Mouse (Mus musculus) right cerebral cortex, postnatal 4 days (tissue): Measurements from ENCODE around the gene E2f3.

Source experiments
- DNase-seq: peaks from one replicate; pipeline ENCODE4 v3.0.0-alpha.2; 2022

E2f3 gene

GRCm38 (mm10) chr13:29977358-29977757, 8.5 kb downstream of the E2f3 start:
- DNase-seq: no peak

GRCm38 (mm10) chr13:29974066-29974465, 11.8 kb downstream of the E2f3 start:
- no peak for DNase-seq

- no peak for DNase-seq
Measured at GRCm38 (mm10) chr13:29973610-29974009, 12.3 kb downstream of the E2f3 start.

DNA sequence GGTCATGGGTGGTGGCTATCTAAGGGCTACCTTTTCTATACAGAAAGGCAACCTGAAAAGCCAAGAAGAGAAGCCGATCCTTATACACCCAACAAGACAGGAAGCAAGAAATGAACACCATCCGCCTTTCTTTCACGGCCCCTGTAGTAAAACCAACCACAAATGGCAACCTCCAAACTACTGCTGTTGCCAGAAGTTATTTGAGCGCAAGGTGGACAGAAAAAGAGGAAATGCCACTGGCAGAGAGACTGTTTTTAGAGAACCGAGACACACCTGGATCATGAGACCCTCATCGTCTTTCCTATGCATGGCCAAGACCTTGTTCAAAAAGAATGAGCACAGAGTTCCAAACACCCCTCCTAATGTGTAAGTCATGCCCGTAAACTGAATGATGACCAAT, 15.5 kb downstream of the E2f3 start:
- DNase-seq: no peak

DNA sequence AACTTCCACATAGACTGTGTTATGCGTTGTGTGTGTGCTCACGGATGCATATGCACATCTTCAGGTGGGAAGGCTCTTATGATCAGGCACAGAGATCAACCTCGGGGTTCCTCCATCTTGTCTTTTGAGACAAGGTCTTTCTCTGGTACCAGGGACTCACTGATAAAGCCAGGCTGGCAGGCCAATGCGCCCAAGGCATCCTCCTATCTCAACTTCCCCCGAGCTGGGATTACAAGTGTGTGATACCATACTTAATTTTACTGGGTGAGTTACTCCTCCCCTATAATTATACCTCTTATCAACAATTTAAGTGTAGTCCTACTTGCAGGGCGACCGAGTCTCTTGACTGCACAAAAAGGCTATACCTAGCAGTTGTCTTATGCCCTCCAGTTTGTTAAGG, 17.2 kb downstream of the E2f3 start:
- no peak for DNase-seq

GRCm38 (mm10) chr13:29967367-29967766, 18.5 kb downstream of the E2f3 start:
- no peak for DNase-seq

DNA sequence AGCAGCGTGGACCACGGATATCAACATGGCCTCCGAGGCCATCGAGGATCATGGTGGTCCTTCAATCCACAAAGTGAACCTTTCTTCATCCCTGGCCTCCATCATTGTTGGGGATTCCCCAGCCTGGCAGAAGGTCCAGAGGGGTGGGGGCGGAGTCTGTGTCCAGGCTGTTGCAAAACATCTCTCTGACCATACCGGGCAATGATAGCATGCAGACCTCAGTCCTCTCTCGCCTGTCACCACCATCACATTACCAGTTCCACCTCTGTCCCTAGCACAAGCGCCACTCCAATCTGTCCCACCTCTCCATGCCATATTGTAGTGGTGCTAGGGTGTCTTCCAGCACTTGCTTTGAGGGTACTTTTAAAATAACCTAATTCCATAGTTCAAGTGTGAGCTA, 18.9 kb downstream of the E2f3 start:
- no peak for DNase-seq

GRCm38 (mm10) chr13:29964087-29964486, 21.8 kb downstream of the E2f3 start:
- DNase-seq: no peak

GRCm38 (mm10) chr13:29960416-29960815, 25.4 kb downstream of the E2f3 start:
- DNase-seq: no peak

DNA sequence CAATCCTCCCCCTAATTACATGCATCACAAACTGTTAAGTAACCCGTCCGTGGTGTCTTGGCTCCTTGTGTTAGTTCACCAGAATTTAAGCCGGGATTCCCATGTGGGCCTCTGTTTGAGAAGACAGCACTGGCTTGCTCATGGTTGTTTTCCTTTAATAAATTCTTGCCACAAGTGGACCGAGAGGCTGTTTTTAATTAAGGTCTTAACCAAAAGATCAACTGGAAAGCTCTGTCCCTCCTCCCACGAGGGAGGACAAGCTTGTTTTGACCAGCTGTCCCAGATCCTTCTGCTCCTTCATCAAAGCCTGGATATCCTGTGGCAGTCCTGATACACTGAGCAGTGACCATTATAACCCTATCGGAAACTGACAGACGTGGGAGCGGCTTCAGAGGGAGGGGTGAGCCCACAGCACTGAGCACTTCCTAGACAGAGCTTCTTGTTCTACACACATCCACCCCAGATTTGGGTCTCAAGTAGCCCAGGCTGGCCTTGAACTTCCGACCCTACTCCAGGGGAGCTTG, 28.1 kb downstream of the E2f3 start:
- DNase-seq: no peak

DNA sequence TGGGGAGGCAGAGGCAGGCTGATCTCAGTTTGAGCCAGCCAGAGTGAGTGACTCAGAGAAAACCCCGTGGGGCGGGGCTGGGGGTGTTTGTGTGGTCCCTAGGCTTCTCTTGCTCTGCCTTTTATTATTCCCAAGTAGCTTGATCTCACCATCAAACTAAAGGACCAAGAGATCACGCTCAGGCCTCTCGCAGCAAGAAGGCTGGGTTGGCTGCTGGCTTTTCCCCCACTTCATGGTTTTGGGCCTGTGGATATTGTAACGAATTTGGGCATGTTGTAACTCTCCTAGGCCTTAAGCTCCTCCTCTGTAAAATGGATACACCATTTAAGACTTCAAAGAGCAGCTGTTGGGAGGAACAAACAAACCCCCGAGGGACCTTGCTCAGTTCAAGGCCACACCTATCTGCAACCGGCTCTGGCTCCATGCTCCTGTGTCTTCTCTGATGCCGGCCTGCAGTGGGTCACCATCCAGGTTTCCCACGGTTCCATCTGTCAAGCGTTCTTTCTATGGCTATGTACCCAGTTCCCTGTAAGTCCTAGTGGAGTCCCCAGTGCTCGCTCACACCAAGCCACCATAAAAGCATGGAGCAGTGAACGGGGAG, 28.9 kb downstream of the E2f3 start:
- no peak for DNase-seq

- DNase-seq: no peak
Measured at GRCm38 (mm10) chr13:29955296-29955695, 30.6 kb downstream of the E2f3 start.

DNA sequence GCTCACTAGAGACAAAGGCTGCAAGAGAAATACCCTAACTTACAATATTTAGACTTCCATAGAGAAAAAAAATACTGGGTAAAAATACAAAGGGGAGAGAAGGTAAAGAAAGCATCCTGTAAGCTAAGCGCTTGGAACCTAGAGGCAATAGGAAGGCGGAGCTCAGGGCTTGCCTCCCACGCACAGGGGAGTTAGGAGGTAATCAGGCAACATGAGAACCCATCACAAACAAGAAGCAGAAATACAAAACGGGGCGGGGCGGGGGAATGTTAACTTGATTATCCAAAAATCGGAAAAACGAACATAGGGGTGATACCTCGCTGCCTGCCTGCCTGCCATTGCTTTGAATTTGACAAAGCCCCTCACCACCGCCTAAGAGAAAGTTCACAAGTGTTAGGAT, 31.1 kb downstream of the E2f3 start:
- DNase-seq: no peak

GRCm38 (mm10) chr13:29953417-29954045, 32.3 kb downstream of the E2f3 start:
- no peak for DNase-seq

GRCm38 (mm10) chr13:29946045-29946444, 39.8 kb downstream of the E2f3 start:
- peak; percentile 19 for DNase-seq

GRCm38 (mm10) chr13:29944915-29945570, 40.8 kb downstream of the E2f3 start:
- DNase-seq: no peak

- no peak for DNase-seq
Measured at GRCm38 (mm10) chr13:29944493-29944892, 41.4 kb downstream of the E2f3 start.

DNA sequence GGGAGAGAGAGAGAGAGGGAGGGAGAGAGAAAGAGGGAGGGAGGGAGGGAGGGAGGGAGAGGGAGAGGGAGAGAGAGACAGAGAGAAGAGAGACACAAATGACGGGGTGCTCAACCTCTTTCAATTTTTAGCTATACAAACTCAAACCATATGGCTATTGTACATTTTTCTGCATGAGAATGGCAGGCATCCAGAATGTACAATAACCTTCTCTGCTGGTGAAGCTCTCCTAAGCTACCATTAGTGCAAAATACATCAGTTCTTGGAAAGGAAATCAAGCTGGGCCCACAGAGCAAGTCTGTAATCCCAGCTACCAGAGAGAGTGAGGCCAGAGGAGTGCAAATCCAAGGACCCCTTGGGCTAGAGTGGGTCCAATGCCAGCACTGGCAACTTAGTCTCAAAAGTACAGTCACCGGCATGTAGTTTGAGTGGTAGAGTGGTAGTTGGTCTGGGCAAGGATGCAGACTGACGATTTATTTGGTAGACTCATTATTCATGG, 42.3 kb downstream of the E2f3 start:
- DNase-seq: no peak

- DNase-seq: no peak
Measured at GRCm38 (mm10) chr13:29940071-29940470, 45.8 kb downstream of the E2f3 start.

DNA sequence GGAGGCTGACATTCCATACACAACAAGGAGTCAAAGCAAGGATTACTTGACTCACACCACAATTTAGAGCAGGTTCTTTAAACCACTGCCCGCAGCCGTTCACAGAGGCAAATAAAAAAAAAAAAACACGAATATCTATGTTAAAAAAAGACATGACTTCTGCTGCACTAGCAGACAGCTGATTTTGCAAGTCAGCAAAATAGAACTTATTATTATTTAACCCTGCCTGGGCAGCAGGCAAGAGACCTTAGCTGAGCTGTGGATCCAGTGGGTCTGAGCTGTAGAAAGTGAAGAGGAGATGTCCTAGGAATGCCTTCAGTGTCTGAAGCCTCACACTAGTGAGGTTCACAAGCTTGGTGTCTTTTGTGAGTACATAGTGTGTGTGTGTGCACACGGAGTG, 46.5 kb downstream of the E2f3 start:
- no peak for DNase-seq

DNA sequence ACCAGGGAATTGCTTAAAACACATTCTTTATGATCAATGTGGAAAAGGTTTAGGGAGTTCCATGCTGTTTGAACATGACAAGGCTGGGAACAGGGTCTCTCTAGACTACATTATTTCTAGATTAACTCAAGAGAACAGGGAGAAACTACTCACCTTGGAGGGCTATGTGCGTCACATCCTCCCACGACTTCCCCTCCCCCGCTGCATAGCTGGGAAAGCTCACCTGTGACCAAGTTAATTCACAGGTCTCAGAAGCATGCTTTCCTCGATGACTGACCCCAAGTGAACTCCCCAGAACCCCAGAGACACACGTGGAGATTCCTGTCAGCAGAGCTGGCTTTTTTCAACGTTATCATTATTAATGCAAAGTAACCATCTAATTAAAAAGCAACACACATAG, 47.1 kb downstream of the E2f3 start:
- no peak for DNase-seq

GRCm38 (mm10) chr13:29926168-29926567, 59.7 kb downstream of the E2f3 start:
- DNase-seq: no peak

DNA sequence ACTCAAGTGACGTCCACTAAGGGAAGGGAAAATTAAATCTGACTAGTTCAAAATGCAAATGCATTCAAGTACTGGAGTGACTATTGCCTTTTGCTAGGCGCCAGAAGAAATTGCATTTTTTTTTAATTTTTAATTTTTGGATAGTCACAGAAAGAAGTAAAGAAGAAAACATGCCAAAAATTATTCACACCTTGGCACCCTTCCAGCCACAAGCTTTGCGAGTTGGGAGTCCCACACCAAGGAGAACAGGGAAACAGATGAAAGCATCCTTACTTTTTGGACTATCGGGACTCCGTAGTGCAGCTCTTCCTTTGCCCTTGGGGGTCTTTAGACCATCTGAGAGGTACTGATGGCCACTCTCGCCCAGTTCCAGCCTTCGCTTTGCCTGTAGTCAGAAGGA, 66.0 kb downstream of the E2f3 start:
- DNase-seq: no peak

GRCm38 (mm10) chr13:29916561-29916960, 69.3 kb downstream of the E2f3 start:
- DNase-seq: no peak
